Mouse (Mus musculus) megakaryocyte progenitor cell, adult 5-6 weeks (primary cell): ENCODE measurements around the gene Rfc2. TPM values are rescaled to one million over a fixed set of nuclear protein-coding genes. Genes with fewer than 3 reads are reported as not detected.

Experiments
- ATAC-seq: replicated peaks from 2 replicates; pipeline ENCODE4 v1.8.0; 2016; ENCODE audit warnings: mild to moderate bottlenecking, moderate TSS enrichment, inconsistent platforms; ENCODE audit not compliant: poor library complexity
- total RNA-seq, 2 experiments: library from RNA; stranded (forward) in 1 of 2; stranded (reverse) in 1 of 2; fragments of 157-497, 149-512 nt in 1 of 2; fragments of 200-1000 nt in 1 of 2; gene quantifications; 2 replicates each; pipeline versions ENCODE4 v1.2.3 to v1.2.4; 2015 to 2017

Rfc2 gene
- 230 and 236 TPM in 2 replicates for total RNA-seq (2015)
- total RNA-seq (2017): 145 and 166 TPM in 2 replicates

DNA sequence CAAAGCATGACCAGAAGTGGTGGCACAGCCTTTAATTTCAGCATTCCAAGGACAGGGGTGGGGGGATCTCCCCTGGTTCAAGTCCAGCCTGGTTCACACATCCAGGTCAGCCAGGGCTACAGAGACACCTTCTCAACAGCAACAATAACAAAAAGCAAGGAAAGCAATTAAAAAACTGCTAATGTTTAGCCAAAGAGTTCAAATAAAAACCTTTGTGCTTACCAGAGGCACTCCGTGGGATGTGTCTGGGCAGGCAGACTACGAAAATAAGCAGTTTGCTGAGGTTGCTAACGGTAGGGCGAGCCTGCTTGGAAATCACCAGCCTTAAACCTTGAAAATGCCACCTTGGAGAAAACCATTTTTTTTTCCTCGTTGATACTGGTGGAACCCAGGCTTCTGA lies at the start of gene Rfc2:
Gene Rfc2 (plus strand): TSS at position 221 of the 400 bp plus-strand sequence.
- no peak for ATAC-seq

DNA sequence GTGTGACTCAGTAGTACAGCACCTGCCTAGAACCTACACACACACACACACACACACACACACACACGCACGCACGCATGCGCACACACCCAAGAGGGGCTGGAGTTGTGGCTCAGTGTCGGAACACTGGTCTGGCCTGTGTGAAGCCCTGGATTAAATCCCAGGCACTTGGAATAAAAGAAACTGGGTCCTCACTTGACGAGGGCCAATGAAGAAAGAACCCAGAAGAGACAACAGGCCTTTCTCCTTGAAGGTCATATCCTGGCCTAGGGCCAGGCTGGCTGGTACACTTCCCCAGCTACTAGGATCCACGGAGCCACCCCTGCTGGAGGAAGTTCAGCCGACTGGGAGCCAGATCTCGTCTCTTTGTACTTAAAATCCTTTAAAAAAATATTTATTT lies 49.6 kb upstream of the Rfc2 start:
- no peak for ATAC-seq

DNA sequence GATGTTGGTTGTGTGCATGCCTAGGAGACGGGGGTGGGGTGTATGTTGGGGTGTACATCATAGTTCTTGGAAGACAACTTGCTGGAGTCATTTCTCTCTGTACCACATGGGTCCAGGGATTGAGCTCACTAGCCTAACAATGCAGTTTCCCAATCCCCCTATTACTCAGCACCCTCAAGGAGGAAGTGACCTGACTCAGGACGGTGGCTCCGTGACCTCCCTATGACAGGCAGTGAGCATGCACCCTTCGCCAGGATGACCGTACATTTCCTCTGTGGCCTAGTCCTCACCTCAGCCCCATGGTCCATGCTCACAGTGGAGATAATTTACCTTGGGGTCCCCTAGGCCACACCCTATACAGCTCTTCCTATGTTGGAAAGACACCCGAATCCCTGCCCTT lies 48.7 kb upstream of the Rfc2 start:
- ATAC-seq: peak; percentile 98

DNA sequence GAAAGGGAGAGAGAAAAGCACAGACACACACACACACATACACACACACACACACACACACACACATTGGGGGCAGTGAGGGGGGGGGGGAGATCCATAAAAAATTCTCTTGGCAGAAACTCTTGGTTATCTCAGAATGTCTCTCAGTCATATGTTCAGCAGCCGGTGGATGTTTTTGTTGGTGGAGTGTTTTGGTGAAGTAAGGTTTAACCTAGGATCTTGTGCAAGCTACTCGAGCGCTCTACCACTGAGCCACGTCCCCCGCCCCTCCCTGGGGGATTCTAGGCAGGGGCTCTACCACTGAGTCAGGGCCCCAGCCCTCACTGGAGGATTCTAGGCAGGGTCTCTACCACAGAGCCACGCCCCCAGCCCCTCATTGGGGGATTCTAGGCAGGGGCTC lies 45.1 kb upstream of the Rfc2 start:
- ATAC-seq: no peak

DNA sequence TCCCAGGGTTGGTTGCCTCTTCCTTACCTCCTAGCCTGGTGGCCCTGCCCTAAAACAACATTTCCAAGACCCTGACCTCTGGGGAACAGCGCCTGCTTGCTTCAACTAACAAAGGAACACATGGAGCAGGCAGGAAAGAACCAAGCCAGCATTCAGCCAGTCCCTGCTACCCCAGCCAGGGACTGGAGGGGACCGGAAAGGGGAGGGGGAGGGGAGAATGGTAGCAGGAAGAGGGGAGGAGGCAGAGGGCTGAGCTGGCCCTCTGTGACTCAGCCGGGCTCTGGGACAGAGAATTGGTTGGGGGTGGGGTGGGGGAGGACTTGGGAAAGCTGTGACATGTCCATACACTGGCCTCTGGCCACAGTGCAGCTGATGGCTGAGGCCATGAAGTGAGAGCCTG lies 41.3 kb upstream of the Rfc2 start:
- ATAC-seq: peak; percentile 73

DNA sequence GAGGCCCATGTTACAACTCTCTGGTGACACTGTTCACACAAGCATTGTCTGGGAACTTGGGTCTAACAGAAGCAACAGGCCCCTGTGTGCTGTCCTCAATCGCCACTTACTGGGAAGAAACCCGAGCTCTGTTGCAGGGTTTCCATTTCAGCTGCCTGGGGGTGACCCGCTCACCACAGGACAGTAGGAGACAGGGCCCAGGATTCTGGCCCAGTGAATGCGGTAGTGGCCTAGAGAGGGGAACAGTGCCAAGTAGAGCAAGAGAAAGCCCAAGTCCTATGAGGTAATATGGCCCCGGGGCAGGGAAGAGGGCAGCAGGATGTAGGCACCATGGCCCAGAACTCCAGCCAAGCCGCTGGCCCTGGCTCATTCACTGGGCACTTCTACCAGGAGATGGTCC lies 40.3 kb upstream of the Rfc2 start:
- ATAC-seq: no peak; the same call in 1 of the 2 replicates

DNA sequence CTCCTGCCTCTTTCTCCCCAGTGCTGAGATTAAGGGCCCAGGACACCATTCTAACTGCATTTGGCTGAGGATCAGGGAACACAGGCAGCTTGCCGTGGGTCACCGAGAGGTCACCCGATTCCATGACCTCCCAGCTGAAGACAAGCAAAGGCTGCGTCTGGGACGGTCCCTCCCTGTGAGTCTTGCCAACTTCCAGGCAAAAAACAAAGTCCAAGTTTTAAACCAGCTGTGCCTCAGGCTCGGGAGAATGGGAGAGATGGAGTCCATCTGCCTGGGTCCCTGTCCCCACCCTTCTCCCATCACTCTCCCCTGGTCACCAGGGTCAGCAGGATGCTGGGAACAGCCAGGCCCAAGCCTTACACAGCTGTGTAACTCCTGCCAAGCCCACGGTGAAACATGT lies 39.5 kb upstream of the Rfc2 start:
- ATAC-seq: no peak

DNA sequence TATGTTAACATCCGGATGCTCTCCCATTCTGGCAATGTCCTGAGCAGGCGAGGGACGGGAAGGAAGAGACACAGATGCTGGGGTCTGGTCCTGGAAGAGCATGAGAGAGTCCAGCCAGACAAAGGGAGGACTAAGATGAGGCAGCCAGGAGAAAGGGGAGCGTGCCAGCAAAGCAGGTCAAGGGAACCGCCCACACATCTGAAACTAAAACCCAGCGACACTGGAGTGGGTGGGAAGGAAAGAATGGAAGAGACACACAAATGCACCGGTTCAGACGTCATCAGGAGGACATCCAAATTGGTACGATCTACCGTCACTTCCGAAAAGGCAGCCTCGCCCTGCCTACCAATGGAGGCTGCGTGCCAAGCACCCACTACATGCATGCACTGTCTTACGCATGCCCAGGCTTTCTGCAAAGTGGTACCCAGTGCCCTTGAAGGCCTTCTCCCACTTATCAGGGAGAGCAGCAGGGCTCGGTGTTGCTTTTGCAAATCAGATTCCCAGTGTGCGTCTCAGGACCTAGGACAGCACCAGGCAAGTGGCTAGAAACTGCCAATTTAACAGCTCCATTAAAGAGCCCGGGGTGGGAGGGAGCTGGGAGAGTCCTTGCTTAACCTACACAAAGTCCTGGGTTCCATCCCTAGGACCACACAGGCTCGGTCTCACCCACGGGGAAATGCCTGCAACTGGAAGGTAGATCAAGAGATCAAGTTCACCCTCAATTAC lies 36.5 kb upstream of the Rfc2 start:
- ATAC-seq: peak; percentile 41

DNA sequence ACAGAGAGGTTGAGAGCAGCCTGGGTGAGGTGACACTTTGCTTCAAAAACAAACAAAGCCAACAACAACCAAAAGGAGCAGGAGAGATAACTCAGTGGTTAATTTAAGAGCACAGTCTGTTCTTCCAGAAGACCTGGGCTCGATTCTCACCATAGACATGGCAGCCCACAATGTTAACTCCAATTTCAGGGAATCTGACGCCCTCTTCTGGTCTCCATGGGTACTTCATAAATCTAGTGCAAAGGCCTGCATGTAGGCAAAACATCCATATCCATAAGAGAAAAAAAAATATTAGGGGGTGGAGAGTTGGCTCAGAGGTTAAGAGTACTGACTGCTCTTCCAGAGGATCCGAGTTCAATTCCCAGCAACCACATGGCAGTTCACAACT lies 35.9 kb upstream of the Rfc2 start:
- ATAC-seq: peak; percentile 70; the same call in 1 of the 2 replicates

DNA sequence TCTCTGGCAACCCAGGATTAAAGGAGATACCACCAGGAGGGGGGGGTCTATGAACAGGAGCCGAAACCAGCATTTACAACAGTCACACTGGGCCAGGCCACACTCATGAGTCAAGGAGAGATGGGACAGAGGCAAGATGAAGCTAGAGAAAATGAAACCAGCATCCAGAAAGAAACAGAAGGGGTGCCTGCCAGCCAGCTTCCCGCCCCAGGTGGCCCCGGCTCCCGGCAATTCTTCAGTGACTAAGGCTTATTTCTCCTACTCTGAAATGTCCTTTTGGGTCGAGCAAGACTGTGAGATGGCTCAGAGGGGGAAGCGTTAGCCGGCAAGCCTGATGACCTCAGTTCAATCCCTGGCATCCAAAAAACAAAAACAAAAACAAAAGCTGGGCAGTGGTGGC lies 34.4 kb upstream of the Rfc2 start:
- ATAC-seq: no peak

DNA sequence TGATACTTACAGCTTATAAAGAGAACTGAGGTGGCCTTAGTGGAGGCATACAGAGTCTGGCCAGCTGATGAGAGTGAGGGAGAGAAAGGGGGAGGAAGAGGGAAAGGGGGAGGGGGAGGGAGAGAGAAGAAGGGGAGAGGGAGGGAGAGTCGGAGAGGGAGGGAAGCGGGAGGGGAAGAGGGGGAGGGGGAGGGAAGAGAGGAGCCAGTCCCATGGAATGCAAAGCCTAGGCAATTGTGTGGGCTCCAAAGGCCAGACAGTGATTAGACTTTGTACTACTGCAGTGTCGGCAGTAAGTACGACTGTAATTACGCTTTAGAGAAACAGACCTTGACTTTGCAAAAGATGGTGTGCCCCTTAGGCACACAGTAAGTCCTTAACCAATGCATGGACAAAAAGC lies 32.9 kb upstream of the Rfc2 start:
- ATAC-seq: no peak

DNA sequence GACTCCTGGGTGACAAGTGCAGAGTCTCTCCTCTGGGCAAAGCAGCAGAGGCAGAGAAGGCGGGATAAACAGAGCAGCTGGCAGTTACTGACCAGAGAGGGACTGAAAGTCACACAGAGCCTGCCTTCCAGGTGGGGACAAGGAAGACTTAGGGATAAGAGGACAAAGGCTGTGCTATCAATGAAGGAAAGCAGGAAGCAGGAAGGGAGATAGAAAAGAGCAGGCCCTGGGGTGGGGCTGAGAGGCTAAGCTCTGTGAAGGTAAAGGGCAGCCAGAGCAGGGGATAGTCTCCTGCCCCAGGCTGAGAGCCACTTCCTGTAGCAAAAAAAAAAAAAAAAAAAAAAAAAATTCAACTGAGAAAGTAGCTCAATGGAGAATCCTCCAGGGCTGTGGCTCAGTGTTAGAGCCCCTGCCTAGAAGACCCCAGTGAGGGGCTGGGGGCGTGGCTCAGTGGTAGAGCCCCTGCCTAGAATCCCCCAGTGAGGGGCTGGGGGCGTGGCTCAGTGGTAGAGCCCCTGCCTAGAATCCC lies 31.5 kb upstream of the Rfc2 start:
- ATAC-seq: no peak

DNA sequence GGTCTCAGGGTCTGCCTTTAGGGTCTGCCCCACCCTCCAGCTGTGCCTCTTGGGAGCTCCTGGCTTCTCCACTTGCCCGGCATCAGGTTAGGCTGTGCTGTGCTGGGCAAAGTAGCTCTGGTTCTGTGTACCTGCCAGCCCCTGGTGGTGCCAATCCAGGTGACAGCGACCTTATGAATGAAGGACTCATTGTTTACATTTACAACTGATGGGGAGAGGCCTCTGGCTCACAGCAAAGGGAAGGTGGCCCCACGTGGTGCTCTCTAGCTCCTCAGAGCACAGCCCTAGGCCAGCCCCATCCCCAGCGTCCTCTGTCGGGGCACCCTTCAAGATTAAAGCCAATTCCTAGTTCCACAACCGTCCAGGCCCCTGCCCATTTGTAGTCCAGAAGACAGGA lies 30.3 kb upstream of the Rfc2 start:
- peak; percentile 14 for ATAC-seq

DNA sequence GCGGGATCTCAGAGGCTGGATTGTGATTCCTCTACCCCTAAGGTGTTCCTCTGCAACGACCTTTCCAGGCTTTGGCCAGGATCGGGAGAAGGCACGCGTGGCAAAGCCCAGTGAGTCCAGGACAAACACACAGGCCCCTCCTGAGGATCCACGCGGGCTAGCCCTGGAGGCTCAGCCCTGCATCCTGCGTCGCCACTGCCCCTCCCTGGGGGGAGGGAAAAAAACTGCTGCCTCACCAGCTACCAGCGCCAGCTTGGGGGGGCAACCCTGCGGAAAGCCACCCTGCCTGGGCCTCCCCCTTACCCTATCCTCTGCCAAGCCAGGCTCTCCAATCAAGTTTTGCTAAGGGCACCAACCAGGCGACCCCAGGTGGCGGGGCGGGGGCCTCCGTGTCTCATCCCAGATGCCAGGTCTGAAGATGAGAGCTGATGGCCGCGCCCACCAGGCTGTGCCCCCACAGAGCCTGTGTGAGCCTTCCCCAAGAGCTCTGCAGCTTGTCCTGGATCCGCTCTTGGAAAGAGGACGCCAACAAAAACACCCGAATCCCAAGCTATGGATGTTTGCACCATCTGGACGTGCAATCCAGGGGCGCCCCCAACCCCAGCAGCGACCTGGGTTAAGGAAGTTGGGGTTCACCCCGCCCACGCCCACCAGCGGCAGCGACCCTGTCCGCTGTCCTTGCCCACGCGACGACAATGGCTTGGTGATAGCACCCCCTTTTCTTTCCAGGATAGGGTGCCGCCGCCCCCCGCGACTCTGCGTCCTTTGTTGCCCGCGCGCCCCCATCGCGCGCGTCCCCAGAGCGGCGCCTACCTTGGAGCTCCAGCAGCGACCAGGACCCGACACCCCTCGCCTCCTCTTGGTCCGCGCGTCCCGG lies 29.7 kb upstream of the Rfc2 start:
- peak; percentile 10 for ATAC-seq

DNA sequence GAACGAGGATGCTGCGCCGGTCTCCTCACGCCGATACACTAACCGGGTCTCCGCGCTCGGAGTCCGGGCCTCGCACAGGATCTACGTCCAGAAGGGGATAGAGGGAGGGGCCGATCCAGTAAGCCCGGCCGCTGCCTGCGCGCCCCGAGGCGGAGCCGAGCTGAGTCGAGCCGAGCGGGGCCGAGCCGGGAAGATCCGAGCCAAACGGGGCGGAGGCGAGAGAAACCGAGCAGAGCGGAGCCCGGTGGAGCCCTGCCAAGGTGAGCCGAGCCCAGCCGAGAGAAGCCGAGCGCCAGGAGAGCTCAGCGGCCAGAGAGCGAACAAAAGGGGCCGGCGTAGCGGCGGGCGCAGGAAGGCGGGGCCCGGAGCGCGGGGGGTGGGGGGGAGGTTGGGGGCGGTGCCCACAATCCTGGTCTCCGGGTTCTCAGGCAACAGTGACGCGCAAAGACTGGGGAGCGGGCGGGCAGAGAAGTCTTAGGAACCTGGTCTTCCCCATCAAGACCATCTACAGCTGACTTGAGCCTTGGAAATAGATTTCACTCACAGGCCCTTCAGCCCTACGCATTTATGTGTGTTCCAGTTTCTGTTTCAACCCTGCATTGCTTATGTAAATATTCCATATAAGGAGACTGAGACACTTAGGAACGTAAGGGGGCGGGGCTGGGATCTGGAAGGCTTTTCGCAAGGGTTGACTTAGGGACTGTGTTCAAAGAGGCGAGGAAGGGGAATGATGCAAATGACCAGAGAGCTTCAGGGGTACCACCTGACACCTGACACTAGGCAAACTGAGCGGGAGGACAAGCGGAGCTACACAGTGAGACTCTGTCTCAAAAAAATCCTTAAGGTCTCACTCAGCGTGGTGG lies 28.8 kb upstream of the Rfc2 start, which contains the start of gene Clip2:
Gene Clip2 (minus strand): TSS at position 325 of the 863 bp plus-strand sequence.
- peak; percentile 84 for ATAC-seq

DNA sequence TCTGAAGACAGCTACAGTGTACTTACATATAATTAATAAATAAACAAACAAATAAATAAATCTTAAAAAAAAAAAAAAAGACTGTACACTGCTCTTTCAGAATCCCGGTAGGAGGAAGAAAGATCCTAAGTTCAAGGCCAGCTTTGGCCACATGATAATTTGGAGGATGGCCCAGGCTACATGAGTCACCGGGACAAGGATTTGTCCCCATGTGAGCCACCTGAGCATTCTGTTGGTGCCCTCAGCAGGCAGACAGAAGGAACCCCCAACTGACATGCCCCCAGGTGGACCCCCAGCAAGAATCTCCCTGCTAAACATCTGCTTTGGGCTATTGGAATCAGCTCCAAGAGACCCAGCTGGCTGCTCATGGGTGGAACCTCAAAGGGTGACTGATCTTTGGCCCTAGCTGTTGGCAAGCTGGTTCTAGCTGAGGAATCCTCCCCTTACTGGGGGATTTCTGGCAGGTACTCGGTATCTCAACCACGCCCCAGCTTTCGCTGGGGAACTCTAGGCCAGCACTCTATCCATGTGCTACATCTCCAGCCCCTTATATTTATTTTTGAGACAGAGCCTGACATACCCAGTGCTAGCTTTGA lies 27.1 kb upstream of the Rfc2 start:
- no peak for ATAC-seq

DNA sequence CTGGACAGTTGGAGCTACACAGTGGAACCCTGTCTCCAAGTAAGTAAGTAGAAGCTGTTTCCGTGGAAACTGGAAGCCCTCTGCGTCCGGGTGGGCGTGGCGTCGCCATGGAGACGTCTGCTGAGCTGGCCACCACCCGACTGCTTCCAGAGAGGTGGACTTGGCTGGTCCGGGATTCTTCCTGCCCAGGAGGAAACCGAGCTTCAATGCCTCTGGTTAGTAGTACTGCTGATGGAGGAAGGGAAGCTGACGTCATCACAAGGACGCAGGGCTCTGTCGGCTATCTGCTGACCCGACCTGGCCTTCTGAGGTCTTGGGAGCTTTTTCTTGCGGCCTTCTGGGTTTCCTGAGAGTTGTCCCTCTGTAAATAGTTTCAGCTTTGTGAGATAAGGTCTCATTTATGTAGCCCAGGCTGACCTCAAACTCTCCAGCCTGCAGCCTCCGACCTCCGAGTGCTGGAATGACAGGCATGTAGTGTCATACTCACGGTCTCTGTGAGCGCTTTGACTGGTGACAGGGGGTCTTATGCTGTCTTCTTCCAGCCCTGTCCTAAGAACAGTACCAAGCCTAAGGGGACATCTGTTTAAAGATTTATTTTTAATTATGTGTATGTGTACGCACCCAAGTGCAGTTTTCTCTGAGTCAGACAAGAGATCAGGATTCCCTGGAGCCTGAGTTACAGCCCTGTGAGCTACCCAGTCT lies 25.6 kb upstream of the Rfc2 start:
- ATAC-seq: no peak

DNA sequence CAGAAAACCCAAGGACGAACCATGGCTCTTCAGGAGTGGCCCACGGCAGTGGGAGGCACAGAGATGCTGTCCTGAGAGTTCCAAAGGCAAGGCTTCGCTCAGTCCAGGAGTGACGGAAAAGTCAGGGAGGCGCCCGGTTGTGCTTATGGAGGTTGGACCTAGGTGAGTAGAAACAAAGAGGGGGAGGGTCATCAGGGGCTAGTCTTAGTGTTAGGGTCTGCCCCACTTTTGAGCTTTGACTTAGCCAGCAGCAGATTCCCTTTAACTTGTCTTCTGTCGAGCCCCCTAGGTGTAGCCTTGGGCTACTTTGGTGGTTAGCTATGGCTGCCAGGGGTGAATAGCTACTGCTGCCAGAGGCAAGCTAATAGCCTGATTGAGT lies 21.1 kb upstream of the Rfc2 start, which contains the start of gene Syna:
Gene Syna (minus strand): TSS at position 101 of the 379 bp plus-strand sequence.
- no peak for ATAC-seq

DNA sequence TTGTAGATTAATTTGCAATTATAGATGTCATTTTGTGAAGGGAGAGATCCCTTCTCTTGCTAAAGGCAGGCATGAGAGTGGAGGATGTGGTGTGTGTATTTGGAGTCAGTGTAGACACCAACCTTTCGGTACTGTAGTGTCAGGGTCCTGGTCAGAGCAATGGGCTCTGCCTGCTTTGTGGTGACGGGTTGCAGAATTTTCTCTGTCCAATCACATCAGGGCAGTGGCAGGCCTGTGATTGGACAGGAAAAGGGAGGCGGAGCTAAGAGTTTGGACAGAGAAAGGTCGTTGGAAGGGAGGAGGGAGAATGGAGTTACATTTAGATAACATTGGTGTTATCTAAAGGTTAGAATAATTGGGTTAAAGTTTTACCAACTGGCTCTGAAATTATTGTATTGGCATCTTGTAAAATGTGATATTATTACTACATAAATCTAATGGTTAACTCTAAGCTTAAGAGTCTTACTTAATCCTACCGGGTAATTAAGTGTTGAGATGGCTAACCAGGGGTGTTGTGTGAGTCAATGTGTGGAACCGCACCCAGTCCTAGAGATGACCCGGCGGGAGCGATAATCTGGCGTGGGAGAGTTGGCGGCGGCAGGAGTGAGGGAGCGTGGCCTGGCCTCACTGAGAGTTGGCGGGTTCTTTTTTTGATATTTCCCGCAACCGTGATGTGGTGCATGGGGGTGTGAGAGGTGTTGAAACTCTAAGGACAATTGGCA lies 20.6 kb upstream of the Rfc2 start:
- ATAC-seq: peak; percentile 29; the same call in 1 of the 2 replicates
